Mouse (Mus musculus) thymus, postnatal 0 days (tissue): ENCODE results near the gene Neurod2. TPM values are rescaled to one million over a fixed set of nuclear protein-coding genes. Genes with fewer than 3 reads are reported as not detected.
A peak's percentile ranks its signal among the peaks of the same experiment; 100 is the strongest.

Experiments used
- DNase-seq: peaks from one replicate; pipeline ENCODE4 v3.0.0-alpha.2; 2015; ENCODE audit warnings: low spot score
- polyA plus RNA-seq: library from polyadenylated mRNA; unstranded; fragments of >200 nt; fragmentation: Nextera tagmentation; extraction: Ambion mirVana; gene quantifications from 2 replicates; pipeline ENCODE4 v1.2.1, GENCODE M21; 2015

The Neurod2 gene
- polyA plus RNA-seq, 1 experiment from 2014 or later = not detected

DNA sequence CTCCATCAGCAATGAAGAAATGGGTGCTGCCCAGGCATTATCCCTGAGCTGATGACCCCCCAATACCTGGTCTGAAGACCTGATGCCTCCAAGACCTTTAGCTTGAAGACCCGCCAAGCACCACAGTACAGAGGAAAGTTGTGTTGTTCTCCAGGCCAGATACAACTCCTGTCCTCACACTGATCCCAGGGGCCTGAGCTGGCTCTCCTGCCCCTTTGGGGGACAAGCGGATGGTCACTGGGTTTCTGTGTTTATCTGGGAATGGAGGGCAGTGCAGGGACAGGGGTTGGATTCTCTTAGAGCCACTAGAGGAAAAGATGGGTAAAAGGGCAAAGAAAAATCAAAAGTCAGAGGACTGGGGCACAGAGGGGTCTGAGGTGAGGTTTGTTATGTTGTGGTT, 9.5 kb downstream of the Neurod2 start:
- no peak for DNase-seq

- no peak for DNase-seq
Measured at GRCm38 (mm10) chr11:98319544-98319943, 9.9 kb downstream of the Neurod2 start.

DNA sequence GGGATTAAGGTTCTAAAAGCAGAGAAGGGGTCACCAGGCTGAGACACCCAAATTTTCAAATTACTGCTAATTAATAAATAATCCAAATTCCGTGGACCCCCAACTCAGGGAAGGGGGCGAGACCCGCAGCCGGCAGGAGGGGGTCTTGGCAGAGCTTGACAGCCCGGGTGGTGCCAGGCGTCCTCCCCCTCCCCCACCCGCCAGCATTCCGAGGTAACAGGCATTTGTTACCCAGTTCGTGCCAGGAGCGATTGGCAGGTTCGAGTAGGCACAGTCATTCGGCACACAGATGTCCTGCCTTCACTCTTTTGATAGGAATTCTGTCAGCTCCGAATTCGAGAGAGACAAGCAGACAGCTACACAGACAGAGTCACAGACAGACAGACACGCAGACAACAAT, 10.3 kb downstream of the Neurod2 start:
- no peak for DNase-seq

- DNase-seq = no peak
Measured at GRCm38 (mm10) chr11:98318421-98319116, 10.9 kb downstream of the Neurod2 start.

GRCm38 (mm10) chr11:98317479-98317878, 12.0 kb downstream of the Neurod2 start:
- no peak for DNase-seq

DNA sequence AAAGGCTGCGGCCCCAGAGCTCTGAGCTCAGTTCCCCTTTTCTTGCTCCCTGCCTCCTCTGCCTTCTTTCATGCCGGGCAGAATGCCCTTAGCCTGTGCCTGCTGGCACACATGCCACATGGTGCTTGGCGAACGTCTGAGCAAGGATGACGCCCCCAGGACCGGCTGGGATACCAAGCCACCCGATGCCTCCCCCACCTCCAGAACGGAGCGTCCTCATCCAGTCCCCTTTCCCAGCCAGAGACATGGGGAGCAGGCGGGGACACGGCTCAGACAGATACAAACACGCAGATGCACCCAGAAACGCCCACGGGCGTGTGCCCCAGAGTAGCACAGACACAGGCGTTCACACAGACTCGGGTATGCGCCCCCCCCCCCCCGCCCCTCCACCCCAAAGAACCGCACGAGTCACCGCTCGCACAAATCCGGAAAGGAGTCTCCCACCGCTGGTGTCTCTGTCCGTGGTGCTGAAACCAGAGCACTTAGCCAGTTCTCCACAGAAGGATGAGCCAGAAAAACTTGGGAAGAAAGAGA, 15.6 kb downstream of the Neurod2 start:
- DNase-seq = peak; percentile 54

DNA sequence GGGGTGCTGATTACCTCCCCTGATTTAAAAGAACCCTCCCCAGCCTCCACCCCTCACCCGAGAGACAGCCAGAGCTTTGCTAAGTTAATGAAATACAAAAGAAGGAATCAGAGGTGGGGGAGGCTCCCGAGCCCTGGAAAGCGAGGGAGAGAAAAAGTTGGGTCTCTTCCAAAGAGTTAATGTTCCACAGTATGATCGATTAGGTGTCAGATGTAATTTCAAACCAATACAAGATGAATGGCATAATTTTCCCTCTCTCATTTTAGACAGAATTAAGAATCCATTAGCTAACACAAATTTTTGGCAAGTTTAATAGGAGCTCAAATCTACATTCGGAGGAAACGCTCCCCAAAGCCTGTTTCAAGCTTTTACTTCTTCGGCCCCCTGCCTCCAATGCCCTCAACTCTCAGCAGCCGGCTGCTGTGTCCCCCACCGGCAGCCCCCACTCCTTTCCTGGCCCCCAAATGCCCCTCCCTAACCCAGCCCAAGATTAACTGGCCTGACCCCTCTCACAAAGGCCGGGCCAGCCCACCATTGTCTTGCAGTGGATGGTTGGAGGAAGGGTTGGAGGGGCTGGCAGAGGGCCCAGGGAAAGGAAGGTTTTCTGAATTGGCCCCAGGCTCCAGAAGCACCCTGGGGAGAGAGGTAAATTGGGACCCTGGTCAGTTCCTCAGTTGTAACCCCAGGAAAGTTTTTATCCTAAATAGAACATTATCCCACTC, 30.8 kb downstream of the Neurod2 start:
- DNase-seq = no peak

DNA sequence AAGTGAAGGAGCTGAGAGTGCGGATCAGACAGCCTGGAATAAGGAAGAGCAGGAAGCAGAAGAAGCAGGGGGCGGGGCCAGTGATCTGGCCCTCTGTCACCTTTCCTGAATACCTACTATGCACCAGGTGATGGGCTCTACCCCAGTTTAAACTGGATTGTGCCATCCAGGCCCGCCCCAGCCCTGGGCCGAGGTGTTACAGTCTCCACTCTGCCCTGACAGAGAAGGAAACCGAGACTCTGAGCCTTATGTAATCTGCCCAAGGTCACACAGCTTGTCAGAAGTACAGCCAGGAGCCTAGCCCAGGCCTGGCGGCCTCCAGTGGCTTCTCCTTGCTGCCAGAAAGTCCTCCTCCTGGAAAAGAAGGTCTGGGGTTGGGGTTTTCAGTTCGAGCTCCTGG, 31.7 kb downstream of the Neurod2 start:
- no peak for DNase-seq

- DNase-seq = no peak
Measured at GRCm38 (mm10) chr11:98296916-98297315, 32.5 kb downstream of the Neurod2 start.

GRCm38 (mm10) chr11:98296277-98296676, 33.2 kb downstream of the Neurod2 start:
- peak; percentile 33 for DNase-seq

DNA sequence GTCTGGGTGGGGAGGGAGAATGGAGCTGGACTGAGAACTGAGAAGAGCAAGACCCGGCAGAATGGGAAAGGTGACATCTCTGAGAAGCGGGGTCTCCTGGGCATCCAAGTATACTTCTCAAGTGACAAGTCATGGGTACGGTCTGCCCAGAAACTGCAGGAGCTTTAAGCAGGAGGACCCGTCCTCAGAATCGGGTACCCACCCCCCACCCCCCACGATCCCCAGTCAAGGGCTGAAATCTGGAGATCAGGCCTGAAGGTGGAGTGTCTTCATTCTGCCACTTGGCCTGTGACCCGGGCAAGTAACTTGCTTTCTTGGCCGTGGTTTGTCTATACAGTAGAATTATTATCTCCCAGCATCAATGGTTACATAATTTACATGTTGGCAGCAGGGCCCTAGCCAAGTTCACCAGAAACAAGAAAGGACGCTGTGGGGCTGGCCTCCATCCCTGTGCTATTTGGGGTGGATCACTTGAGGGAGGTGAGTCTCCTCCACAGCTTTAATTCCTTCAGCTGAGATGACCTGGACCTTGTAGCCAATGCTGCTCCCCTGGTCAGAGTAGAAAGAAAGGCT, 34.3 kb downstream of the Neurod2 start:
- DNase-seq = no peak

DNA sequence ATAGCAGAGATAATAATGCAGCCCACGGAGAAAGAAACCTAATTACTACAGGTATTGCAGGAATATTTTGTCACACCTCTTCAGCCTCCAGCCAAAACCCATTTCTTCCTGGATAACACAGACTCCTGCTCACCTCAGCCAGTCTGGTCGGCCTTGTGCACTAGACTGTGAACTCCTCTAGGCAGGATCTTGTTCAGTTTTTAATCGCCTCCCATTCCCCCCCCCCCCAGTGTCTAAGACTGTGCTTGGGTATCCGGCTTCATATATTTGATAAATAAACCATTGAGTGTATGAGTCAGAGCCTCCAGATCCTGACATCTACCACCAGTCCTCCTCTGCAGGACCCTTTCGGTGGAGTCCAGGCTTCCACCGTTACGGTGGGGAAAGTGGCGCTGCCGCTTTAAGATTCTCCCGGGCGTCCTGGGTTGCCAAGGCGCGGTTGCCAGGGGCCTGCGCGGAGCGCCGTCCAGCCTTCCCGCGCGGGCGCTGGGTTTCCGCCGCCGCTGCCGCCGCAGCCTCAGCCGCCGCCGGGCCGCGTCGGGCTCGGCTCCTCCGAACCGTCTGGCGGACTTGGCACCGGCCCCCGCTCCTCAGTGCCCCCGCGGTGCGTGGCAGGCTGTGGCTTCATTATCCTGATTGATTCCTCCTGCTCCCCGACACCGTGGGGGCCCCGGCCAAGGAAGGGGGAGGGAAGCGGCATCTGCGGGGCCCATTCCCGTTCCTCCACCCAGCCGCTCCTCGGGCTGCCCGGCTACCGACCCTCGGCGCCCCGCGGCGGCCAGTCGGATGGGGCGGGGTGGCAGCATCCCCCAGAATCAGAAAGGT, 35.0 kb downstream of the Neurod2 start:
- DNase-seq = peak; percentile 15

DNA sequence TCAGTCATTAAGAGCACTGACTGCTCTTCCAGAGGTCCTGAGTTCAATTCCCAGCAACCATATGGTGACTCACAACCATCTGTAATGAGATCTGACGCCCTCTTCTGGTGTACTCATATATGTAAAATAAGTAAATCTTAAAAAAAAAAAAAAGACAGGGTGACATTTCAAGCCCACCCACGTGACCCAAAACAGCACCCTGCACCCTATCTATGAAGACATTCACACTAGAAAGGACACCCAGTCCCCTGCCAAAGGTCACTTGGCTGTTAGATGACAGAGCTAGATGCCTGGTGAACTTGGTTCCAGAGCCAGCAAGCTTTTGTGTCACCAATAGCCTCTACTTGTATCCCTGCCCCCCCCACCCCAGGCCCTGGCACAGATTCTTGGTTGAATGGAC, 36.4 kb downstream of the Neurod2 start:
- DNase-seq = no peak

- DNase-seq = no peak
Measured at GRCm38 (mm10) chr11:98290906-98291305, 38.5 kb downstream of the Neurod2 start.

- no peak for DNase-seq
Measured at GRCm38 (mm10) chr11:98289873-98290272, 39.6 kb downstream of the Neurod2 start.

- no peak for DNase-seq
Measured at GRCm38 (mm10) chr11:98287961-98288360, 41.5 kb downstream of the Neurod2 start.

DNA sequence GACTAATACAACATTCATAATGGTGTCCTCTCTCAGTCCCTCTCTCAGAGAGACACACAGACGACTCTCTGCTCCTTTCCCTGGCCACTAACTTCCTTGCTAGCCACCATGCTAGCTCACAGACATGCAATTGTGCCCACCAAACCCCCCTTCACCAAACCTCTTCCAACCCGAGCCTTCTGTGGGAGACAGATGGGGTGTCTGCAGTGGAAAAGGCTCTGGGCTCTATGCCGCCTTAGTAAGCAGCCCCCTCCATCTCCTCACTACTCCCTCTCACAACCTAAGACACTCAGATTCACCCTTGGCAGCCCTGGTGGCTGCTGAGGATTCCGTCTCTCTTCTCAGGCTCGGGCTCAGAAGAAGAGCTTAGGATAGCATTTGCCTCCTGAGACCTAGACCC, 41.9 kb downstream of the Neurod2 start:
- DNase-seq = no peak

- DNase-seq = no peak
Measured at GRCm38 (mm10) chr11:98285368-98285767, 44.1 kb downstream of the Neurod2 start.

DNA sequence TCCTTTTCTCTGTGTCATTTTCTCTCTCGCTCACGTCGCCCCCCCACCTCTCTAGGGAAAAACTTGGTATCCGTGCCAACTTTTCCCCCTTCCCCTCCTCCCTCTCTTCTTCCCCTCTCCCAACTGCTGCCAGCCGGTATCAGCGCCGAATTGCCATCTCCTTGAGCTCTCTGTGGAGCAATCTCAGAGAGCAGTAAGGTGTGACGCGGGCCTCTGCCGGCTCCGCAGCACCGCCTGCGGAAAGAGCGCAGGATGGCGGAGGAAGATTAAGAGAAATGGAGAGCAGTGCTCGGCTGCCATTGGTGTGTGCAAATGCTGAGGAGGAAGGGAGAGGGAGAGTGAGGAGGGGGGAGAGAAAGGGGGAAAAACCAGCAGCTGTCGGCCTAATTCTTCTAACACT, 45.2 kb downstream of the Neurod2 start:
- peak; percentile 9 for DNase-seq

GRCm38 (mm10) chr11:98283740-98284139, 45.7 kb downstream of the Neurod2 start:
- no peak for DNase-seq
